Mouse (Mus musculus) kidney, adult 18-20 months (tissue): ENCODE results near the gene Mtch1.
A peak's percentile ranks its signal among the peaks of the same experiment; 100 is the strongest.
"Not testable (repeated sequence)": the region's sequence is repeated elsewhere in the genome, so short reads cannot be mapped to it uniquely, and the experiment has no call there.

Source experiments
- DNase-seq: peaks from one replicate; pipeline ENCODE4 v3.0.0; 2021

Gene Mtch1

DNA sequence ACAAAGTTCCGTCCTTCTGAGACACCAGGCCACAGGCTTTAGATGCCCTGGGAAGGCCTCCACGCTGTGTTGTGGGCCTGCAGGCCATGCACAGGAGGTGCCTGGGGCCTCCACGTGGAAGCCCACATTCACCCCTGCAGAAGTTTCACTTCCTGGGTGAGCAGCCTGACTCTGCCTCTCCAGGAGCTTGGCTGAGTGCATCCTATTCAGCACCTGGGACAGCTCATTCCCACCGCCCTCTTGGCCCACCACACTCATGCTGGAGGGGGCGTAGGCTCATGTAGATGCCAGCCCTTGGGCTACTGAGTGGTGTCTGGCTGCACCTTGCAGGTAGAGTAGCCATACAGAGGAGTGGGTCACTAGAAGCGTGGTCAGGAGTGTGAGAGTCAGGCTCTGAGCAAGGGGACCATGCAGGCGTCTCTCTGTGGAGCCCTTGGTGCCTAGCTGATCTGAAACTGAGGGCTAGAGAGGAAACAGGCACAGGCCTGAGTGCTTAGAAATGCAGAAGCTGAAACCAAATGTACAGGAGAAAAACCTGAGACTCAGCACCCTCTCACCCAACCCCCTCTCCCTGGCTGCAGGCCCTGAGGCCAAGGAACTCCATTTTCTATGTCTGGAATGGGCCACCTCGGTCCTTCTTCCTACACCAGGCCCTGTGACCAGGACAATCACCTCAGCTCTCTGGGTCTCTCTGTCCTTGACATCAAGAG lies 14.4 kb upstream of the Mtch1 start:
- no peak for DNase-seq

DNA sequence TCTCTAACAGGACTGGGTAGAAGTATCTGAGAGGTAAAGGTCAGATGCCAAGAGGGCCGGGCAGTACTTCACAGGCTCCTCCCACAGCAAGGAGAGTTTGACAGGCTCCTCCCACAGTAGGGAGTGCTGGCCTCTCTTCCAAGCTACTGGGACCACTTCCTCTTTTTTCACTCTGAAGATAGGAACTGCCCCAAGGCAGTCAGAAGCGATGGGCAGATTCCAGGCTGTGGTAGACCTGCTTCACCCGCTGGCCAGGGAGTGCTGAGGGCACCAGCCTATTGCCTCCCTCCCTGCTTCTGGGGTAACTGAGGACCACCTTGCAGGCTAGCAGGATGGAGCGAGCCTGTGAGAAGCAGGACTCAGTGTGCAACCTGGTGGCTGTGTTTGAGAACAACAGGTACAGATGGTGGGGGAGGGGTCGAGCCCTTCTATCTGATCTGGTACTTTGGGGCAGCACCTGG lies 13.1 kb upstream of the Mtch1 start, which contains the start of gene Fgd2:
Gene Fgd2, plus strand, starts transcription at position 154 of the 461 bp plus-strand sequence.
- DNase-seq = no peak

DNA sequence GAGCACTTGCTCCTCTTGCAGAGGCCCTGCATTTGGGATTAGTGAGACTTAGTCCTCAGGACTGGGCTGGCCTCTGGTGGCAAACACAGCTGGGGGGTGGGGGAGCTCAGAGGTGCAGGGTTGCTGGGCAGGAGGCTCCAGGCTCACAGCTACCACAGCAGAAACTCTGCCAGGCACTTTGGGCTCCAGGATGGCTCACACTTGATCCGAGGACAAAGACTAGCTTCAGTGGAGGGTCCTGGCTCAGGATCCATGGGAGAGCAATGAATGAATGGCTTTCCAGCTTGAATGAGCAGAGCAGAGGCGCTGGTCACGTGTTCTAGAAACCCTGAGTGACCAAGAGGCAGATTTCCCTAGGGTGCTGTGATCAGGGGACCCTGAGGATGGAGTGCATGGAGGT lies 11.2 kb upstream of the Mtch1 start:
- no peak for DNase-seq

- DNase-seq = no peak
These were observed 9.1 kb upstream of the Mtch1 start for GRCm38 (mm10) chr17:29356882-29357281.

- DNase-seq = peak; percentile 74
These were observed 8.7 kb upstream of the Mtch1 start for GRCm38 (mm10) chr17:29356479-29356856.

DNA sequence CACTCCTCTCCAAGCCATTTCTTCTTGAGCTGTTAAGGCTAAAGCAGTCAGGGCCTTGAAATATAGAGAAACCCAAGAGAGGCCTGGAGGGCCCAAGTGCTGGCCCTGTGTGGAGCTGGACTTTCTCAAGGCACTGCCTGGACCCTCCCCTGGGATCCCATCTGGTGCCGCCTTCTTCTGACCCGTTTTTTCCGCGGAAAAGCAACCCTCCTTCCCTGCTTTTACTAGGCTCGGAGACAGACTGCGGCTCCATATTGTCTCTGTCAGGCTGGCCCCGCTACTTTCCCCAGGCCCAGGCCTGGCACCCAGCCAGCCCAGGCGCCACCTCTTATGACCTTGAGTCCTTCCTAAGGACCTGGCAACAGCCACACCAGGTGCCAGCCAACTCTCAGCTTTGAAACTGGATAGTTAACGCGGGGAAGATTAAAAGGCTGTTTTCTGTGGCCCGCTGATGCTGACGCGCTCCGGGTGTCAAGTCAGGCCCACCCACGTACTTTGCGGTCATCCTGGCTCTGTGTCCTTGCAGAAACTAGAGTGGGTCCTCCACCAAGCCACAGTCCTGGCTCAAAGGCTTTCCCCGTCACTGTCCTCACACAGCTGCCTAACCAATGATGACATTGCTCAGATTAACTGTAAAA lies 8.2 kb upstream of the Mtch1 start:
- peak; percentile 86 for DNase-seq

- DNase-seq = peak; percentile 47
These were observed 7.7 kb upstream of the Mtch1 start for GRCm38 (mm10) chr17:29355461-29355840.

- not testable (repeated sequence) for DNase-seq
These were observed 3.3 kb upstream of the Mtch1 start for GRCm38 (mm10) chr17:29351056-29351455.

GRCm38 (mm10) chr17:29348996-29349395 lies 1.3 kb upstream of the Mtch1 start:
- DNase-seq = peak; percentile 26

DNA sequence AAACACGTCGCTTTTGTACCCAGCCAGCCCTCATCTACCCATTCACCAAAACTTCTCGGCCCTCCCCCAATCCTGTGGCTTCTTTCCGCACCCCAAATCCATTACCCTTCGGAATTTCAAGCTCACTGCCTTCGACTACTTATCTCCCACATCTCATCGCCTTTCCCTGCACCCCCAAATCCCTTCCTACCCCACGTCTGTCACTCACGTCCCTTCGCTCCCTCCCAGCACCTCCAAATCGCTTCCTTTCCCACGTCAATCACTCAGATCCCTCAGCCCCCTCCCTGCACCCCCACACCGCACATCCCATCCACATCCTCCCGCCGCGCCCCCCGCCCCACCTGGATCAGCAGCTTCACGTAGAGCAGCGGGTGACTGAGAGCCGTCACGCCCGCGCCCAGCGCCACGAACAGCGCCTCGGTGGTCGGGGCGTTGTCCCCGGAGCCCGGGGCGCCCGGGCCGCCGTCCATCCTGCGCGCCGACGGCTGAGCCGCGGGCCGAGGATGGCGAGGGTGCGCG lies 549 bp downstream of the Mtch1 start:
- DNase-seq = no peak

DNA sequence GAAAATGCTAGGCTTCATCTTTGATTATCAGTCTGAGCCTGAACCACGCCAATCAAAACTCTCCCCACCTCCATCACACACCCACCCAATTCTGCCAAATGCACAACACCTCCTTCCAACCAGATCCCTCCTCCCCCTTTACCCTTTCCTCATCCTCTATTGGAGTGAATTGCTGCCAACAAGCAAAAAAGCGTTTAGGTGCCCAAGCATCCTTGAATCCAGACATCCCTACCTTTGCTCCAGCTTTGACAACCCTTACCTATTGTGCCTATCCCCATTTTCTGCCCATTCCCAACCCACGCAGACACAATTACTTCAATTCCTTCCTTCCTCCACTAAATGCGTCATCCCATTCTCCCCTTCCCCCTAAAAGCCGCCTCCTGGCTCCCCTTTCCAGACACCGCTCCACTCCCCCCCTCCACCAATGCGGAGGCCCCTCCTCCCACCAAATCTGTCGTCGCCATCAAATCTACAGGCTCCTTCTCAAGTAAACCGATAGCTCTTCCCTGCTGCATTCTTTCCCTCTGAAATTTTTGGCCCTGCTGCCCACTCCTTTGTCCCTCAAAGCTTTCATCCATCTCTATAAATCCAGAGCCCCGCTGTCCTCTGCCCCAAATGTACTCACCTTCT lies 1.1 kb downstream of the Mtch1 start:
- no peak for DNase-seq

- no peak for DNase-seq
These were observed 2.5 kb downstream of the Mtch1 start for GRCm38 (mm10) chr17:29345272-29345671.

GRCm38 (mm10) chr17:29343241-29343640 lies 4.5 kb downstream of the Mtch1 start:
- no peak for DNase-seq

GRCm38 (mm10) chr17:29342010-29342910 lies 5.5 kb downstream of the Mtch1 start:
- no peak for DNase-seq

DNA sequence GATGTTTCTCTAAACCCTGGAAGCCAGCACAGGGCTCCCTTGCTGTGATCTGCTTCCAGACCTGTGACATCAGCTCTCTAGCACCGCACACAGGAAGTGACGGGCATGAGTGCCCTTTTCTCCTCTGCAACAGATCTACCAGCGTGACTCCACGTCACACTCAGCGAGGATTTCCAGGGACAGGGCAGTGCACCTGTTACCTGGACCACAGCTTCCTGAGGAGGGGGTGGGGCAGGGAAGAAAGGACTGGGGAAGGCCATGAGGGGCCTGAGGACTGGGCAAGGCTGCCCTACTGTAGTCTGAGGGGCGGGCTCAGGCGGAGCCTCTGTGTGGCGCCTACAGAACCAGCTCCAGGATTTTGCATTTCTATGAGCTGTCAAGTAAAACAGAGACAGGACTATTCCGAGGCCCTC lies 6.1 kb downstream of the Mtch1 start:
- DNase-seq = peak; percentile 60

DNA sequence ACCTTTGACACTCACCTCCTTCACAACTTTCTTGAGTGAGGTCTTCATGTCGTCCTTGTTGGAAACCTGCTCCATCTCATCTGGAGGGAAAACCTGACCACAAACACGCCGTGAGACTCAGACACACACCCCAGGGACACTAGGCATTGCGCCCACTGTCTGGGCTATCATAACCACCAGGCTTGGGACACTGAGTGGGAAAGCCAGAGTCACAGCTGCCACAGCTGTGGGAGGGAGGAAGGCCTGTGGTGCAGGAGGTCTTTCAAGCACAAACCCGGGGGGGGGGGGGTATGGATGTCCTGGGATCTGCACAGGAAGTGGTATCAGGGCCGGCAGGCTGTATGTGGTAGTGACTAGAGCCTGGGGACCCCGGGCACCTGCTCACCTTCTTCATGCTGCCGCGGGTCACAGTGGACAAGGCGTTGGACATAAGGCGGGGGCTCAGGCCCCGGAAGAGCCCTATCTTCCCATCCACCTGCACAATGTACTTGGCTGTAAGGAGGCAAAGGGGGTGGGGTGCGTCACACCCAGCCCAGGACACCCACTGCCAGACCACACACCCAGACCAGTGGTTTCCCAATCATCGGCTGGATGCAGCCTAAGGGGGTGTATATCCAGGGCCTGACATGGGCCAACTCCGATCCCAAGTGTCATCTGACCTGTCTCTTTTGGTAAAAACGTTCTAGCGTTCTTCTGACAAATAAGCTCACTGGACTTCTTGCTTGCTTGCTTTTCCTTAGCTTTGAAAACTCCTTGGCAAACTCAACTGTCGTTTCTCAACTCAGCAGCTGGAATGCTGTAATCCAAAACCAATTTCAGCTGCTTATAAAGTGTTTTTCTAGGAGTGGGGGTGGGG lies 7.1 kb downstream of the Mtch1 start:
- no peak for DNase-seq

GRCm38 (mm10) chr17:29339170-29339768 lies 8.5 kb downstream of the Mtch1 start:
- peak; percentile 51 for DNase-seq

DNA sequence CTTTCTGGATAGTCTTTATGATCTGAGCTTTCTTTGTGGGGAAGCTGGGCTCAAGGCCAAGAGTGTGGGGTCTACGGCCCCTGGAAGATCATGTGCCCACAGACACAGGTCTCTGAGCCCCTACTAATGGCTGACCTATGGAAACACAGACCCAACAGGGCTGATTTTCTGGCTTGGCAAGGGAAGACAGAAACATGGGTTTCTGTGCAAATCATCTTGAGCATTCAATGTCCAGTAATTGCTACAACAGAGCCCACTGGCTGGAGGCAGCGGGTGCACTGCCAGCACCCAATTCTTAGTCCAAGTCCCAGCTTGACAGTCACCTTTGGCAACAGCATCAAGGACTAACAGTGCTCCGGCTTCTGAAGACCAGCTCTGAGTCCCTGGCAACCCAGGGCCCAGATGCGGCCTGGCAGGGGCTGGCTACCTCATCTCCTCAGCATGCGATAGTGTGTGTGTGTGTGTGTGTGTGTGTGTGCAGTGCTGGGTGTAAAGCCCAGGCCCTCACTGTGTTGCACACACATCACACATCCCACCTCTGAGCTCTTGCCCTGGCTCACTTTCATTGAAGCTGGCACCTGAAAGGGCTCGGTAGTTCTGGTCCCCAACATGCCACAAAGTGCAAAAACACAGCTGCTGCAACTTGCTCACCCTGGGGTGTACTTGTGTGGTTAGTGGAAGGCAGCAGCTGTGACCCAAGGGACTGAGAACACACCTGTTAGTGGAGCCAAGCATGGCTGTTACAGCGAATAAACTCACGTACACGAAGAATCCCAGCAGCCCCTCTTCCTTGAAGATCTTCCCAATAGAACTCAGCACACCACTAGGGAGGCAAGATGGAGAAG lies 9.5 kb downstream of the Mtch1 start:
- DNase-seq = no peak

GRCm38 (mm10) chr17:29336266-29336990 lies 11.3 kb downstream of the Mtch1 start:
- no peak for DNase-seq
